Mouse (Mus musculus): ENCODE data around the gene Gdpgp1.

GRCm38 (mm10) chr7:80280998-80281397 lies 48.3 kb downstream of the Gdpgp1 start:
- no peak for TF ChIP-seq ZMIZ1 (IDR thresholded peaks at IDR 0.05; ENCODE audit: low read depth, low read length)
- no peak for TF ChIP-seq CHD1 (IDR thresholded peaks at IDR 0.05; ENCODE audit: low read depth, low read length)
- TF ChIP-seq MAZ (IDR thresholded peaks at IDR 0.05; ENCODE audit: low read depth, low read length): no peak
- TF ChIP-seq CTCF (IDR thresholded peaks at IDR 0.05 in 2 of 3, conservative IDR thresholded peaks at IDR 0.05 in 1 of 3; ENCODE audit: control insufficient read depth in 1 of 3, insufficient read depth in 1 of 3, low read depth in 2 of 3, low read length in 3 of 3, poor library complexity in 1 of 3, severe bottlenecking in 1 of 3): peak in 2 of 3 experiments; percentile 19 to 47; a peak in 3 of 6 replicates
- TF ChIP-seq POLR2A (IDR thresholded peaks at IDR 0.05; ENCODE audit: control insufficient read depth in 1 of 2, insufficient read depth in 1 of 2, low read depth in 1 of 2, low read length in 2 of 2, poor library complexity in 1 of 2): no peak

Measured in MEL (cell line).